Mouse (Mus musculus) monocyte, adult 5-6 weeks (primary cell): ENCODE results near the gene Hebp2. TPM values are rescaled to one million over a fixed set of nuclear protein-coding genes. Genes with fewer than 3 reads are reported as not detected.
"Not testable (repeated sequence)": the region's sequence is repeated elsewhere in the genome, so short reads cannot be mapped to it uniquely, and the experiment has no call there.

Experiments used
- ATAC-seq: fragments of 153-309, 156-312 bp; replicated peaks from 2 replicates; pipeline ENCODE4 v1.8.0; 2017; ENCODE audit warnings: mild to moderate bottlenecking; ENCODE audit not compliant: low TSS enrichment, insufficient number of reproducible peaks, severe bottlenecking, poor library complexity, low FRiP score
- total RNA-seq: library from RNA; stranded (forward); fragments of 200-1000, 200-491, 200-594 nt; gene quantifications from 3 replicates; pipeline ENCODE4 v1.2.3, GENCODE M21; 2017

The Hebp2 gene
- 0.29 to 1.2 TPM in 2 of 3 replicates, not detected in the other for total RNA-seq

DNA sequence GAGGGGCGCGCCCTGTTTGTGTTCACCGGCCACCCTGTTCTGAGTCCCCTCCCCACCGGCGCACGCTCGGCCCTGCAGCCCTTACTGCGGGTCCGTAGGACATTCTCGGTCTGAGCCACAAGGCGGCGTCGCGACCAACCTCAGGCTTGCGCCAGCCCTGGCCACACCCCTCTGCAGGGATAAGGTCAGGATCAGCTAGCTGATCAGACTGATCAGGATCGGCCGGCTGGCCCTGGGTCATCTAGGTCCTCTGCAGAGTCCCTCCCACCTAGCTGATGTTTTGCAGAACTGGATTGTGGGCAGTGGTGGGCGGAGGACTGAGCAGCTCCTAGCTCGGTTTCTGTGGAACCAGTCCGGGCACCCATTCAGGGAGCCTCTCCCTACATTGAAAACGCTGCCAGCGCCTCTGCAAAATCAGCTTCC is at the start of gene Hebp2:
Hebp2 (minus strand) TSS at position 264 of the 423 bp plus-strand sequence.
- peak; percentile 66; the same call in 1 of the 2 replicates for ATAC-seq

DNA sequence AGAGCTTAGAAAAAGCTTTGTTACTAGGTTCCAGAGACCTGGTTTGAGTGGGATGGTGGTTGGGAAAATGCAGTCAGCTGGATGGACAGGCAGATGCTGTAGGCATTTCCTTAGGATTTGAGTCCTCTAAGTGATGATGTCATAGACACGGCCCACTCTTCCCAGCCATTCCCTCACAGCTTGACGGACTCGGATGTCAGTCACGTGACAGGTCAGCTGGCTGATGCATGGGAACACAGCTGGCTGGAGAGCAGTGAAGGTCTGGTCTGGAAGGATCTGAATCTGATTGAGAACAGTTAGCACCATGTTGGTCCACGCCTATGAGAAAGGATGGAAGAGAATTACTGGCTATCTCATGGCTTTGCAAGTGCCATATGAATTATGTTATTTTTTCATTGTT is 43.6 kb upstream of the Hebp2 start:
- no peak for ATAC-seq

DNA sequence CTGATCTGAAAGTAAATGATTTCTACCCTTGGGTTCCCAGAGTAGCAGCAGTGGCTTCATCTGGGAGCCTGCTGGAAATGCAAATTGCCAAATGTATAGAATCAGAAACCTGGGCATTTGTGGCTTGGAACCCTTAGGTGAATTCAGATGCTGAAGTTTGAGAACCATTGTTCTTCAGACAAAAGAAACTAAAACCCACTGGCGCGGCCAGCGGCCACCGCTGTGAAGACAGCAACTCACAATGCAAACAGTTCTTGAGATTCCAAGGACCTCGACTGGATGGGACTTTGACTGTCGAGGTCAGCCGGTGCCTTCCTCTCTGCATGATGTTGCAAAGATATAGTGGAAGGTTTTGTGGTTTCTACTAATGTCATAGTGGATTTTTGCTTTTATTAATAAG is 38.3 kb upstream of the Hebp2 start:
- ATAC-seq = no peak

DNA sequence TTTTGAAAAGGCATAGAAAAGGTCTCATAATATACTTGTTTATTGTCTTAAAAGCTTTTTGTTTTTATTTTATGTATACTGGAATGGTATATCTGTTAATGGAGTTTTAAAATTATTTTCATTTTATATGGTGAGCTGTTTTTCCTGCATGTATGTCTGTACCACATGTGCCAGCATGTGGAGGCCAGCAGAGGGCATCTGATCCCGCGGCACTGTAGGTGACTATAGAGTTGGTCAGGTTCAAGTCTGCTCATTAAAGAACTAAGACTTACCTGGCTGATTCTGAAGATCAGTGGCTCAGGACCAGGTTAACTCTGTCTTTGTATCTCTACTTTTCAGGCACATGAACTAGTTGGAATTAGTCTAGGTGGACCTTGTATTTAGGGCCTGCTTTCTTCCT is 26.7 kb upstream of the Hebp2 start:
- ATAC-seq = no peak

DNA sequence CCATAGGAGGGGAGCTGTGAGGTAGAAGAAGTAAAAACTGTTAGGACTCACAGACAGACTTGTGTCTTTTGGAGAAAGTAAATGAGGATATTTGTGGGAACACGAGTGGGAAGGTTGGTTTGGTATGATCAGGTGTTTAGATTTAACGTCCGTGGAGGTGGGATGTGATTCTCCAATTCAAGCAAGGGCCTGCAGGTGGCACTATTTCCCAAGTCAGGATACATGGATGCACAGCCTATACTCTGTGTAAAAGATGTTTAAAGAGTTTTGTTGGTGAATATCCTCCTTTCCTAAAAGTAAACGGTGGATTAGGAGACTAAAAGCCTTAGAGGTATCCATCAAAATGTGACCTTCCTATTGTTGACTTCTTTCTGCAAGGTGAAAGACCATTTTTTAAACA is 17.1 kb upstream of the Hebp2 start:
- no peak for ATAC-seq

DNA sequence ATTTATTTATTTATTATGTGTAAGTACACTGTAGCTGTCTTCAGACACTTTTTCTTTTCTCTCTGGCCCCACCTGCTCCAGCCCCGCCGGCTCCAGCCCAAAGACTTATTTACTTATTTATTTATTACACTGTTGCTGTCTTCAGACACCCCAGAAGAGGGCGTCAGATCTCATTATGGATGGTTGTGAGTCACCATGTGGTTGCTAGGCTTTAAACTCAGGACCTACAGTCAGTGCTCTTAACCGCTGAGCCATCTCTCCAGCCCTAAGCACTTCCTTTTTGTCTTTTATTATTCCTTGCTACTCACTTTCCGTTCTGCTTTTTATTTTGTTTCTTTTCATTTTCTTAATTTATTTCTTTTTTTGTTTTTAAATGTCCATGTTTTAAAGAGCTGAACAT is 15.6 kb upstream of the Hebp2 start:
- no peak for ATAC-seq

GRCm38 (mm10) chr10:18559076-18559475 is 13.2 kb upstream of the Hebp2 start:
- not testable (repeated sequence) for ATAC-seq

GRCm38 (mm10) chr10:18549321-18550216 is 3.7 kb upstream of the Hebp2 start:
- no peak for ATAC-seq

DNA sequence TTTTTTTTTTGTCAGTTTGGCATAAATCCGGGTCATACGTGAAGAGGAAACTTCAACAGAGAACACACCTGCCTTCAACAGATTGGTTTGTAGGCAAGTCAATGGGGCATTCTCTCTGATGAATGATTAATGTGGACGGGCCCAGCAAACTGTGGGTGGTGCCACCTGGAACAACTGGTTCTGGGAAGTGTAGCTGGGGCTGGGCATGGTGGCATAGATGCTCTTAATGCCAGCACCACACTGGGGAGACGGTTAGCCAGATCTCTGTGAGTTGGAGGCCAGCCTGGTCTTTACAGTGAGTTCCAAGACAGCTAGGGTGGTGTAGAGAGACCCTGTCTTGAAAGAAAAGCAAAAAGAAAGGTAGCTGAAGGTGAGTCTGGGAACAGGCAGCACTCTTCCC is 1.5 kb upstream of the Hebp2 start:
- no peak for ATAC-seq

DNA sequence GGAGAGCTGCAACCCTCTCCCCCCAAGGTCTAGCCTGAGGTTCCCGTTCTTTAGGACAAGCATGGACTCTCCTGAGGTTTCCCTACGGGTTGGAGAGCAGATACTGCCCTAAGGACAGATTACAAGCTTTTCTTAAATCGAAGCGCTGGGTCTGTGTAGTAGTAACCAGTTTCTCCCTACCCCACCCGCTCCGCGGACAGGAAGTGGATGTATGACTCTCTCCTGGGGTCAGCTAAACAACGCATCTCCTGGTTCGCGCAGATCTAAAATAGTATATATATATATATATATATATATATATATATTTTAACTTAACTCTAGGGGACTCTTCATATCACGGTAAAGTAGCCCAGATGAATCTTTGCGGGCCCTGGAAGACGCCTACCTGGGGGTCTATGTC is 567 bp downstream of the Hebp2 start:
- ATAC-seq = no peak

GRCm38 (mm10) chr10:18536889-18537288 is 9.0 kb downstream of the Hebp2 start:
- no peak for ATAC-seq

DNA sequence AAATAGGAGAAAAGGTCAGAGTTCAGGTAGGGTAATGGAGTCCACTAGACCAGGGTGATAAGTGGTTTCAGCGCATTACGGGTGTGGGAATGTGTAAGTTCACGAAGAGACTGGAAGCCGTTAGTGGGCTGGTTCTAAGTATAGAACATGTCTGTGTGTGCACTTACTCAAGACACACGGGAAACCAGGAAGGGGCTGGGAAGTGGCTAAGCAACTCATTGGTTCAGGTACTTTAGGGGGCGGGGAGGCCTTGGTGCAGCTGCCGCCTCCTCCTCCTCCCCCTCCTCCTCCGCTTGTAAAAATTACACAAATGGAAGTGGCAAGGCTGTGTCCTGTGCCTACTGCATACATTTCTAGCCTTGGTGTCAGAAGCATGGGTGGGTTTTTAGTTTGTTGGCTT is 13.6 kb downstream of the Hebp2 start:
- ATAC-seq = no peak

- no peak for ATAC-seq
Observed at GRCm38 (mm10) chr10:18530161-18530560, 15.7 kb downstream of the Hebp2 start.

DNA sequence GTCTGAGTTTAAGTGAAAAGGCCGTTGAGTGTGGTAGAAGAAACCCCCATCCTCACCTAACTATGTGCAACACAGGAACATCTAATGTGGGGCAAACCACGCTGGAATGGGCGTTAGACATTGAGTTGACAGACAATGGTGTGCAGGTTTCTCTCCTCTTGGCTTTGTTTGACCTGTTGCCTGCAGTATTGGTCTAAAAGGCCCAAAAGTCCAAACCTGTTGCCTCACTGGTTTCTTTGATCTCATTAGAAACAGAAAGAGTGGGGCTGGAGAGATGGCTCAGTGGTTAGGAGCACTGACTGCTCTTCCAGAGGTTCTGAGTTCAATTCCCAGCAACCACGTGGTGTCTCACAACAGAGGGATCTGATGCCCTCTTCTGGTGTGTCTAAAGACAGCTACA is 16.7 kb downstream of the Hebp2 start:
- ATAC-seq = no peak

- no peak for ATAC-seq
Observed at GRCm38 (mm10) chr10:18528475-18528874, 17.4 kb downstream of the Hebp2 start.

DNA sequence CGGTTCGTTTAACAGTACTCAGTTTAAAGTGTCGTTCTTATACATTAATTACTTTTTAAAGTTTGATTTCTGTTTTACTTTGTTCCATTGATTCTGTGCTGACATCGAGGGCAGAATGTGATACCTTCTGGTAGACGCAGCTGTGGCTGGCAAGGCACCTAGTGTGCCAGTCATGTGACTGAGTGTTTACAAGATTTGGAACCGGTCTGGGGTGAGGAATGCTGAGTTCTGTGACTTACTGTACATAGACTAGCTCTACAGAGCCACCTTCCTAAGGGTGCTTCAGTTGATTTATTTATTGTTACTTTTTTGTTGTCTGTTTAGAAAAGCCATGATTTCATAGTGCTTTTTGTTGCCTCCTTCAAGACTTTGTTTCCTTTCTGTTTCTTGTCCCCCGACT is 18.1 kb downstream of the Hebp2 start:
- ATAC-seq = no peak

GRCm38 (mm10) chr10:18526851-18527675 is 18.8 kb downstream of the Hebp2 start:
- no peak for ATAC-seq

- no peak for ATAC-seq
Observed at GRCm38 (mm10) chr10:18526184-18526850, 19.6 kb downstream of the Hebp2 start.

DNA sequence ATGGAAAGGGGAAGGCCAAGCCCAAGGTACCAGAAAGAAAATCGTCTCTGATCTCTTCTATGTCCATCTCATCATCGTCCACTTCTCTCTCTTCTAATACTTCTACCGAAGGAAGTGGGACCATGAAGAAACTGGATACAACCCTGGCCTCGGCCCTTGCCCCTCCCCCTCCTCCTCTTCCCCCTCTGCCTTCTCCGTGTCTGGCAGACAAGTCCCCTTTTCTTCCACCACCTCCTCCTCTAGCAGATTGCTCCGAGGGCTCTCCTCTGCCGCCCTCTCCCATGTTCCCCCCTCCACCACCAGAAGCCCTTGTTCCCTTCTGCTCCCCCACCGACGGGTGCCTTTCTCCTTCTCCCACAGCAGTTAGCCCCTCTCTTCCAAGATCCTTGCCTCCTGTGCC is 20.1 kb downstream of the Hebp2 start:
- ATAC-seq = no peak
